Mouse (Mus musculus) midbrain, embryonic 11.5 days (tissue): ENCODE data around the gene Rdh7. TPM values are rescaled to one million over a fixed set of nuclear protein-coding genes. Genes with fewer than 3 reads are reported as not detected.
A peak's percentile ranks its signal among the peaks of the same experiment; 100 is the strongest.
"Not testable (repeated sequence)": the region's sequence is repeated elsewhere in the genome, so short reads cannot be mapped to it uniquely, and the experiment has no call there.

Experiments used
- ATAC-seq: fragments of 200-750 bp; cut with Nextera tagmentation; 2 replicates; pipeline ENCODE4 v1.8.0; 2017; ENCODE audit warnings: moderate TSS enrichment, moderate library complexity; ENCODE audit not compliant: low FRiP score
- DNase-seq: peaks from one replicate; pipeline ENCODE4 v3.0.0; 2015; ENCODE audit warnings: low spot score; ENCODE audit errors: missing footprints
- H3K27ac ChIP-seq: fragments of 300-500 bp; sonication (generic); 2 replicates; pipeline ENCODE4 v1.5.1; 2014; ENCODE audit warnings: low read depth, low read length
- H3K27me3 ChIP-seq: fragments of 300-500 bp; sonication (generic); 2 replicates; pipeline ENCODE4 v1.6.1; 2014; ENCODE audit warnings: mild to moderate bottlenecking, low read length, moderate library complexity, mixed read lengths; ENCODE audit not compliant: control insufficient read depth, insufficient read depth
- H3K36me3 ChIP-seq: fragments of 300-500 bp; sonication (generic); 2 replicates; pipeline ENCODE4 v1.6.1; 2014; ENCODE audit warnings: mild to moderate bottlenecking, low read length, moderate library complexity, mixed read lengths; ENCODE audit not compliant: control insufficient read depth, insufficient read depth
- H3K4me1 ChIP-seq: fragments of 300-500 bp; sonication (generic); 2 replicates; pipeline ENCODE4 v1.6.1; 2014; ENCODE audit warnings: low read length; ENCODE audit not compliant: control insufficient read depth, insufficient read depth
- H3K4me2 ChIP-seq: fragments of 300-500 bp; sonication (generic); 2 replicates; pipeline ENCODE4 v1.6.1; 2014; ENCODE audit warnings: mild to moderate bottlenecking, moderate library complexity
- H3K4me3 ChIP-seq: fragments of 300-500 bp; sonication (generic); 2 replicates; pipeline ENCODE4 v1.5.1; 2014; ENCODE audit warnings: low read depth, low read length
- H3K9ac ChIP-seq: fragments of 300-500 bp; sonication (generic); 2 replicates; pipeline ENCODE4 v1.6.1; 2014; ENCODE audit warnings: low read length
- H3K9me3 ChIP-seq: fragments of 300-500 bp; sonication (generic); 2 replicates; pipeline ENCODE4 v1.6.1; 2016; ENCODE audit warnings: low read length; ENCODE audit not compliant: control insufficient read depth
- WGBS: fragments of 180-500 bp; shearing (Covaris S2); extraction: QIAGEN DNeasy Blood & Tissue Kit; methylation state at CpG from one replicate; pipeline ENCODE4 v1.1.7; 2014; 5-methylcytosine and 5-hydroxymethylcytosine counted together
- polyA plus RNA-seq: library from polyadenylated mRNA; unstranded; fragments of >200 nt; fragmentation: Nextera tagmentation; extraction: Ambion mirVana; gene quantifications from 2 replicates; pipeline ENCODE4 v1.2.1, GENCODE M21; 2014

The Rdh7 gene
- polyA plus RNA-seq, 1 experiment from 2014 or later, result not detected

DNA sequence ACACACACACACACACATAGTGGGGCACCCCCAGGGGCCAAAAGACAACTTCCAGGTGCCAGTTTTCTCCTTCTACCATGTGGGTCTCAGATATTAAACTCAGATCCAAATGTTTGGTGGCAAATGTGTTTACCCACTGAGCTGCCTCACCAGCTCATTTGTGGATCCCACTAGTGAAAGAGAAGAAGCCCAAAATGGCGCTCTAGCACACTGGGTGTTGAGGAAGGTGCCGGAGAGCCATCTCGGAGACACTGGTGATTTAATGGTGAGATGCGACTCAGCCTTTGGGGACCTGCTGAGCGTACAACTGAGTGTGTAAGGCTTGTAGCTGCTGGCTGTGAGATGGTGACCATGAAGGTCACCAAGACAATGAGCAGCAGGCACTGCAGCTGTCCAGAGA, 29.0 kb upstream of the Rdh7 start:
- ATAC-seq (no peak), DNase-seq (peak; percentile 56)
- 98% methylated on average over 5 of the region's 5 CpGs for WGBS
- no peaks in the 10 kb centered on the region for H3K36me3 ChIP-seq
- no peaks in the 10 kb centered on the region for H3K27me3 ChIP-seq
- no peak overlapping the region for H3K27ac ChIP-seq
- H3K4me2 ChIP-seq, result no peak overlapping the region
- H3K9ac ChIP-seq, result no peak overlapping the region
- no peaks in the 10 kb centered on the region for H3K4me1 ChIP-seq
- H3K4me3 ChIP-seq, result no peak overlapping the region
- no peaks in the 10 kb centered on the region for H3K9me3 ChIP-seq

DNA sequence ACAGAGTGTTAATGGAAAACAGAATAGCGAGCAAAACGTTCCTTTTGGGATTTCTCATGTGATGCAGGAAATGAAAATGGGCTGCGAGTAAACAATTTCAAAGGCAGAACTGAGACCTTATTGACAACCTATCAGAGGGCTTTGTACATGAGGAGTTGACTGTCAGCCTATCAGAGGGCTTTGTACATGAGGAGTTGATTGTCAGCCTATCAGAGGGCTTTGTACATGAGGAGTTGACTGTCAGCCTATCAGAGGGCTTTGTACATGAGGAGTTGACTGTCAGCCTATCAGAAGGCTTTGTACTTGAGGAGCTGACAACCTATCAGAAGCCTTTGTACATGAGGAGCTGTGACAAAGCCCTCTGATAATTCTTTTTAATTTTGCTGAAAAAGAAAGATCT, 28.6 kb upstream of the Rdh7 start:
- peak; percentile 35 for DNase-seq
- not testable (repeated sequence) for H3K9me3 ChIP-seq, H3K36me3 ChIP-seq, H3K4me3 ChIP-seq, H3K4me2 ChIP-seq, H3K27ac ChIP-seq, H3K4me1 ChIP-seq, H3K27me3 ChIP-seq, H3K9ac ChIP-seq, ATAC-seq
- 87% methylated on average over 3 of the region's 3 CpGs for WGBS

DNA sequence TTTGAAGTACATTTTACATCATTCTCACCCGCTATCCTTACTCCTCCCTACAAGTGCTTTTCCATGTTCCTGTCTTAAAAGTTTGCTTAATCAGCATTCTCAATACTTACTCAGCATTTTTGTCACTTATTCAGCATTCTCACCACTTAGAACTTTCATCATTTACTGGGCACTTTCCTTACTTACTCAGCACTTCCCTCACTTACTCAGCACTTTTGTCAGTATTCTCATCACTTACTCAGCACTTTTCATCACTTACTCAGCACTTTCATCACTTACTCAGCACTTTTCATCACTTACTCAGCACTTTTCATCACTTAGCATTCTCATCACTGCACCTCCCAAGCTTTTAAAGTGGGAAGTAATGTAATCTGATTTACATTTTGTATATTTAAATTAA, 27.0 kb upstream of the Rdh7 start:
- DNase-seq (no peak), ATAC-seq (no peak)
- Histone ChIP-seq H3K4me2 (no peak overlapping the region), H3K9ac (no peak overlapping the region), H3K36me3 (no peaks in the 10 kb centered on the region), H3K27ac (no peak overlapping the region), H3K4me3 (no peak overlapping the region), H3K9me3 (no peaks in the 10 kb centered on the region), H3K4me1 (no peaks in the 10 kb centered on the region), H3K27me3 (no peaks in the 10 kb centered on the region)
- 92% methylated on average over 1 of the region's 1 CpGs for whole genome bisulfite sequencing

DNA sequence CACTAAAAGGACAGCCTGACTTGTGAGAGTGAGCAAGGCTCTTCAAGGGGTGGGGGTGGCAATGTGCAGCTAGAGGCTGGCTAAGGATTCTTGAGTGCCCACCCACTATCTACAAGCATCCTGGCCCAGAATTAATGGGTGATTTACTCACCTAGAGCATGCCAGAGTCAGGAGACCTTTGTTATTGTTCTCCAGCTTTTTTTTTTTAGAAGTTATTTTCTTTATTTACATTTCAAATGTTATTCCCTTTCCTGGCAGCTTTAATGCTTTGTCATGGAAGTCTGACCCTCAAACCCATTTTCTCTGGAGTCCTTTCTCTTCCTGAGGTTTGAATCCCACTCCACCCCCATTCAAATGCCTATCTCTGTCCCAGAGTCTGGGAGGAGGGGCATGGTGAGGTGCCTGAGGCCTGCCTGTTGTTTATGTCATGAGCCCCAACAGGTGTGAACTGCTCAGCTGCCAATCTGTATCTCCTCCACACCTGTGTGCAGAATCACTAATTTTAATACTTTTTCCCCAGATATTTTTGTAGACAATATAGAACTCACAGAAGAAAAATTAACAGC, 18.9 kb upstream of the Rdh7 start:
- H3K36me3 ChIP-seq, result no peaks in the 10 kb centered on the region
- H3K27ac ChIP-seq, result no peak overlapping the region
- ATAC-seq, result no peak
- DNase-seq, result no peak
- no peaks in the 10 kb centered on the region for H3K9me3 ChIP-seq
- no peaks in the 10 kb centered on the region for H3K27me3 ChIP-seq
- no peak overlapping the region for H3K9ac ChIP-seq
- H3K4me2 ChIP-seq, result no peak overlapping the region
- no peak overlapping the region for H3K4me3 ChIP-seq
- no peaks in the 10 kb centered on the region for H3K4me1 ChIP-seq

DNA sequence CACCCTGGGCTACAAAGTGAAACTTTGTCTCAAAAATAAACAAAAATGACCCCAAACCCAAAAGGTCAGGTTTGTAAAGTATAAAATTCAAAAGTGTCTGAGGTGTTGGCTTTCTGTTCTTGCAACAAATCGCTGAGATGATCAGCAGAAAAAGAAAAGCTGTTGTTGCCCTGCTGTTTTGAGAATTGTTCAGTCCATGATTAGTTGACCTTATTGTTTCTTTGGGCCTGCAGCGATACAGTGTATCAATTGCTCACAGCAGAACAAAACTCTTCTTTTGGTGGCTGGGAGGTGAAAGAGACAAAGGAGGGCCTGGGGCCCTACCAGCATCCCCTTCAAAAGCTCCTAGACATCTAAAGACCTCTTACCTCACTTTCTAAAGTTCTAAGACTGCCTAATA, 17.5 kb upstream of the Rdh7 start:
- H3K4me2 ChIP-seq, result no peak overlapping the region
- 66% methylated on average over 2 of the region's 2 CpGs for WGBS
- H3K9me3 ChIP-seq, result no peaks in the 10 kb centered on the region
- no peaks in the 10 kb centered on the region for H3K27me3 ChIP-seq
- H3K4me3 ChIP-seq, result no peak overlapping the region
- H3K27ac ChIP-seq, result no peak overlapping the region
- no peak for ATAC-seq
- no peak overlapping the region for H3K9ac ChIP-seq
- H3K4me1 ChIP-seq, result no peaks in the 10 kb centered on the region
- no peak for DNase-seq
- no peaks in the 10 kb centered on the region for H3K36me3 ChIP-seq

DNA sequence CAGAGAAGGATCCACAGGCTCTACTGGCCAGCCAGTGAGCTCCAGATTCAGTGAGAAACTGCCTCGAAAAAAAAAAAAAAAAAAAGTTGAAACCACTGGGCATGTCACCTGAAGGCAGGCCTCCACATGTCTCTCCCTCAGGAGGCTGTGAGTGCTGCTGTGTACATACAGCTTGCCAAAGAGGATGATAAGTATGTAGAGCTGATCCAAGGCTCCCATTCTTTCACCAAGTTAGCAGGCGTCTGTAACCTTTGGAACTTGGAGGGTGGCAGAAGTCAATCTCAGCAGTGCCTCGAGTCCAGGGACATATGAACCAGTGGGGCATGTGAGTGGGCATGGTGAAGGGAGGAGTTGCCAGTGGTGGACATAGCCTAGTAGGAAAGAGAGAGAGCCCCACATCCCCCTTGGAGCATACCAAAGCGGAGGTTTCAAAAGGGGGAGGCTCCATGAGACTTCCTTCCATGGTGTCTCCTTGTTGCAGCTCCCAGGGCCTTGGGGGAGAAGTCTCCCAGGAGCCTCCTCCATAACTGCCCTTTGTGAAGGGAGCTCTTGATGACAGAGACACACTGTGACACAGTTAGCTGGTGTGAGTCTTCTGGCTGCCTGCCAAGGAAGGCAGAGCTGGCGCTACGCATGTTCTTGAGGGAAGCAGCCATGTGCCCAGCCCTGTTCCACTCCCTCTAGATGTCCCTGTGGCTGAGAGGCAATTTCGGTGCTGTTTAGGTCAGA, 16.3 kb upstream of the Rdh7 start:
- Histone ChIP-seq H3K4me1 (no peaks in the 10 kb centered on the region), H3K27me3 (no peaks in the 10 kb centered on the region), H3K27ac (no peak overlapping the region), H3K9ac (no peak overlapping the region), H3K4me2 (no peak overlapping the region), H3K4me3 (no peak overlapping the region), H3K9me3 (no peaks in the 10 kb centered on the region), H3K36me3 (no peaks in the 10 kb centered on the region)
- DNase-seq, result no peak
- no peak for ATAC-seq
- 84% methylated on average over 7 of the region's 7 CpGs for WGBS

DNA sequence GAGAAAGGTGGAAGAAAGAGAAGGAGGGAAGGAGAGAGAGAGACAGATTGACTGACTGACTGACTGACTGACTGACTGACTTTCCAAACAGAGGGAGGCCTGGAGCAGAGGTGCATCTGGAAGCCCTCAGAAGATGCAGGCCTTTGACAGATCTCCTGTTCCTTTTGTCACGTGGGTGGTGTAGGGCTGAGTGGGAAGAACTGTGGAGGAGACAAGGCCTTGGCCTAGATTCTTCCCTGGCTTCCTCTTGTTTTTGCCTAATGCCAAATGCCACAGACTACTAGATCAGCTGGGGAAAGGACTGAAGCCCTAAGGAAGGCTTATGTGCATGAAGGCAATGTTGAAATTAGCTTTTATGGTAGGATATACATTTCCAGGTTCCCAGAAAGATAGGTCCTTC, 14.5 kb upstream of the Rdh7 start:
- no peaks in the 10 kb centered on the region for H3K9me3 ChIP-seq
- ATAC-seq (no peak), DNase-seq (no peak)
- no peaks in the 10 kb centered on the region for H3K27me3 ChIP-seq
- no peak overlapping the region for H3K4me3 ChIP-seq
- H3K9ac ChIP-seq, result no peak overlapping the region
- H3K4me2 ChIP-seq, result no peak overlapping the region
- H3K27ac ChIP-seq, result no peak overlapping the region
- 85% methylated on average over 1 of the region's 1 CpGs for WGBS
- no peaks in the 10 kb centered on the region for H3K36me3 ChIP-seq
- no peaks in the 10 kb centered on the region for H3K4me1 ChIP-seq

DNA sequence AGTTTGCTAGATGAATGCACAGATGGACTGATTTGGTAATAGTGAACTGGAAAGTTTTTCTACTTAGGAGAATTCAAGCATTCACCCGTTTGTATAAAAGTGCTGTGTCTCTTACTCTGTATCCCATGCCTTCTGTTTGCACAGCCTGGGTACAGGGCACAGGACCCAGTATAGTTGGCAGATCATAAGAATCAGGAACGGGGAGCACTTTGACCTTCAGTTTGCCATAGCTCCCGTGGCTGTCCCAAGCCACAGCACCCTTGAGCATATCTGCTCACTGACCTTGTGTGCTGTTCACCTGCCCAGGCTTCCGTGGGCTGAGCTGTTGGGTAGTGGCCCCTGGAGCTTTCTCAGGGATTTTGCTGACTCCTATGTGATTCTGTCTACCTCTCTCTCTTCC, 13.1 kb upstream of the Rdh7 start:
- no peaks in the 10 kb centered on the region for H3K4me1 ChIP-seq
- no peaks in the 10 kb centered on the region for H3K9me3 ChIP-seq
- no peaks in the 10 kb centered on the region for H3K36me3 ChIP-seq
- DNase-seq, result no peak
- H3K4me3 ChIP-seq, result no peak overlapping the region
- H3K27me3 ChIP-seq, result no peaks in the 10 kb centered on the region
- H3K9ac ChIP-seq, result no peak overlapping the region
- ATAC-seq, result no peak
- no peak overlapping the region for H3K27ac ChIP-seq
- WGBS, result 80% methylated on average over 4 of the region's 4 CpGs
- H3K4me2 ChIP-seq, result no peak overlapping the region

DNA sequence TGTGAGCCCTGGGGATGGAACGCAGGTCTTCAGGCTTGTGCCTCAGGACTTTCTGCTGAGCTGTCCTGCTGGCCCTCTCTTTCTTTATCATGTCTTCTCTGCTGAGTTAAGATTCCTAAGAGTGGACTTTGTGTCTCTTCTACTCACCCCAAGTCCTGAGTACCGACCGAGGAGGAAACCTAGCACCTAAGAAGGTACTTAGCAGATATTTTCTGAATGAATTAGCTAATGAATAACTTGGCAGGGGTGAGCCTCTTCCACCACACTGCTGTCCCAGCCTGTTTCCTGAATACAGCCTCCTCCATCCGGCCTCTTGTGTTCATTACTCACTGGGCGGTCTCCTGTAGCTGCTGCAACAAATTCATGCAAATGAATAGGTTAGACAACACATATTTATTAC, 11.2 kb upstream of the Rdh7 start:
- ATAC-seq (no peak), DNase-seq (no peak)
- WGBS, result 77% methylated on average over 5 of the region's 5 CpGs
- H3K27me3 ChIP-seq, result no peaks in the 10 kb centered on the region
- no peak overlapping the region for H3K4me3 ChIP-seq
- H3K9me3 ChIP-seq, result no peaks in the 10 kb centered on the region
- H3K4me1 ChIP-seq, result no peaks in the 10 kb centered on the region
- H3K4me2 ChIP-seq, result no peak overlapping the region
- no peak overlapping the region for H3K9ac ChIP-seq
- H3K36me3 ChIP-seq, result no peaks in the 10 kb centered on the region
- no peak overlapping the region for H3K27ac ChIP-seq
